In the genomic region with DNA sequence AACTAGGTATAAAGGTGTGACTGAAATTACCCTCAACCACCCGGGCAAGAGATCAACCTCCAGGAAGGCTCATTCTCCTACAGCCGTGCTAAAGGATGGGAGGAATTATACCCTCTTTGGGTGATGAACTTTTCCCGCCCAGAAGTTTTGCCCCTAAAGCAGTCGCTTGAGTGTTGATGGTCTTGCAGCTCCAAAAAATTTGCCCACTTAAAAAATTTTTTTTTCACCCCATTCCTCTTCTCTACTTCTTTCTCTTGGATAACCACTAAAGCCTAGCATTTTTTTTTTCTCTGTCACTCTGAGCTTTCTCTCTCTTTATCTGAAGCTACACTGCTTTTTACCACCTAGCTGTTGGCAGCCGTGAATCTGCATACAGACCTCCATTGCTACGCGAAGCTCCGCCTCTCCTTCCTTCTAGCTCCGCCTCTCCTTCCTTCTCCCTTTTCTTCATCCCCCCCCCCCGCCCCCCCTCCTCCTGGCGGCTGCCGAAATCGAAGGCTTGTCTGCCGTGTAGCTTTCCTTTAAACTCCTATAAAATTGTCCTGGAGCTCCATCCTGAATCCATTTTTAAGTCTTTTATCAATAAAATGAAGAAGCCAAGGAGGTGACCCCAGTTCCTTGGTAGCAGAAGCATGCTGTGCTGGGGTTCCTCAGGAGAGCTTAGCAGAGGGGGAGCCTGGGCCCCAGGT, we compare ENCODE assay signal across 8 mouse cellular contexts. TPM values are rescaled to one million over a fixed set of nuclear protein-coding genes. Genes with fewer than 3 reads are reported as not detected.
DNase-seq lines count a peak whose midpoint lies in the region; ATAC-seq lines count a peak whose summit lies in the region.

No protein-coding gene starts in this region.

- 0 out of 2 replicates have a peak, but pooled peaks cover 2% of the 10 kb centered on the region for H3K9me3 ChIP-seq in hindbrain, embryonic 16.5 days (ENCODE audit: control insufficient read depth, low read length)

- H3K4me2 ChIP-seq in hindbrain, embryonic 16.5 days (ENCODE audit: low read length), result peak overlapping the region; percentile 47

- peaks cover 13% of the 10 kb centered on the region for H3K4me1 ChIP-seq in hindbrain, embryonic 16.5 days (ENCODE audit: control insufficient read depth, insufficient read depth, low read depth, low read length)

- DNase-seq in kidney, postnatal 4 days, result peak; percentile 33 to 42
- DNase-seq in kidney, adult 8-10 months, result no peak
- peak; percentile 19 to 34 for DNase-seq in cerebellum, postnatal 14 days
- DNase-seq in mesoderm, embryonic 11.5 days (ENCODE audit: low read depth, low spot score), result peak; percentile 25
- peak; percentile 59 for DNase-seq in thymus, postnatal 0 days (ENCODE audit: low spot score)
- DNase-seq in gastrocnemius, postnatal 10 days, result no peak
- no peak for DNase-seq in layer of hippocampus, postnatal 10 days (ENCODE audit: low spot score in 2 of 2)

- no peak overlapping the region for H3K27ac ChIP-seq in hindbrain, embryonic 16.5 days (ENCODE audit: low read depth, low read length)

- ATAC-seq in hindbrain, embryonic 16.5 days, result no peak

- H3K36me3 ChIP-seq in hindbrain, embryonic 16.5 days (ENCODE audit: control insufficient read depth, insufficient read depth, low read length), result no peaks in the 10 kb centered on the region

- H3K9ac ChIP-seq in hindbrain, embryonic 16.5 days (ENCODE audit: low read depth, low read length), result no peak overlapping the region

- peak overlapping the region; percentile 8; the same call in 1 of the 2 replicates for H3K4me3 ChIP-seq in hindbrain, embryonic 16.5 days (ENCODE audit: low read length)

- 36% methylated on average over 13 of the region's 14 CpGs for WGBS in hindbrain, embryonic 16.5 days

- H3K27me3 ChIP-seq in hindbrain, embryonic 16.5 days (replicated peaks; ENCODE audit: control insufficient read depth, insufficient read depth, low read length), result no peaks in the 10 kb centered on the region

RNA-seq across cellular contexts. Expression of a gene that starts 12.3 kb away (rescaled TPM):
- polyA plus RNA-seq in hindbrain, embryonic 16.5 days (2015; fragmentation: Nextera tagmentation; extraction: Ambion mirVana), result 1.2 and 1.5 TPM in 2 replicates
- 13.5 and 15.5 TPM in 2 replicates for polyA plus RNA-seq in thymus, postnatal 0 days (2015; fragmentation: Nextera tagmentation; extraction: Ambion mirVana)
- total RNA-seq in gastrocnemius, postnatal 10 days (2021), result 1 to 10 TPM; 2.1 to 3.1 TPM
- total RNA-seq in layer of hippocampus, postnatal 10 days (2021), result 1 to 10 TPM in 1 of 2 experiments, under 1 TPM in 1; 0.96 to 1.2 TPM

Comparison
In these comparisons a context has a peak if more than half of its experiments do, and no peak if none do; other contexts are left out.
1. DNase-seq: peak in kidney, postnatal 4 days (2 of 2), cerebellum, postnatal 14 days (2 of 2), mesoderm, embryonic 11.5 days (single experiment) and thymus, postnatal 0 days (single experiment); none in kidney, adult 8-10 months (0 of 2), gastrocnemius, postnatal 10 days (single experiment) and layer of hippocampus, postnatal 10 days (0 of 2).